Mouse (Mus musculus): ENCODE data around the gene Tjp1.

Tjp1 gene

DNA sequence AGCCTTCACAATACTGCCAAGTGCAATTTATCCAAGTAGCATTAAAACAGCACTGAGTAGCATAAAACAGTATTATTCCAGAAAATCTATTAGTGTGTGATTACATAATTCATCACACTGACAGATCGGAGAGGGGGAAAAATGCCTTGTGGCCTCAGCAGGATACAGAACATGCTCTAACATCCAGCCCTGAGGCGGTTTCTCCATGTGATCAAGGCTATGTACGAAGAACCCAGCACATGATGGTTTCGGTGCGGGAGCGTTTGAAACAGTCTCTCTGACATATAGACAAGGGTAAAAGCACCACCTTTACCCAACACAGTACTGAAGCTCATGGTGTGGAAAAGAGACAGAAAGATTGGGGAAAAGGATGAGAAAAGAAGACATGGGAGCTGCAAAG lies 38.4 kb downstream of the Tjp1 start:
- in situ Hi-C loops (cut with MboI), result no loop called here

GRCm38 (mm10) chr7:65486259-65486681 lies 41.3 kb downstream of the Tjp1 start:
- in situ Hi-C loops (cut with MboI), result no loop called here

- in situ Hi-C loops (cut with MboI), result no loop called here
Measured at GRCm38 (mm10) chr7:65484170-65484778, 43.3 kb downstream of the Tjp1 start.

GRCm38 (mm10) chr7:65482216-65482615 lies 45.4 kb downstream of the Tjp1 start:
- in situ Hi-C loops (cut with MboI), result no loop called here

DNA sequence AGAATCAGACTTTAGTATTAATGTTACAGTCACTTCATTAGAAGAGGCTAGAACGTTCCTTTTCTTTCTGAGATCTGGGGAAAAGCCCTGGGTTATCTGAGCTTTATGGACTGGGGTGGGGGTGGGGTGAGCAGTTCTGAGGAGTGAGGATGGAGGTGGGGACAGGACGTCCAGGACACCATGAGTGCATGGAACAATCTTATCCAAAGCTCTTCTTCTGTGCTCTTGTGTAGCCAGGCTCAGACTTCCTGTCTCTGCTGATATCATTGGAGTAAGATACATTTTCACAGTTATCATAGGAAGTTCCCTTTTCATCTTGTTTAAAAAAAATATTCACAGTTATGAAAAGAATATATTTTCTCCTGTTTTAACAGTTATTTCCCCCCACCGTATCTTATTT lies 55.5 kb downstream of the Tjp1 start:
- in situ Hi-C loops (cut with MboI), result no loop called here

- in situ Hi-C loops (cut with MboI), result no loop called here
Measured at GRCm38 (mm10) chr7:65471406-65471805, 56.2 kb downstream of the Tjp1 start.

DNA sequence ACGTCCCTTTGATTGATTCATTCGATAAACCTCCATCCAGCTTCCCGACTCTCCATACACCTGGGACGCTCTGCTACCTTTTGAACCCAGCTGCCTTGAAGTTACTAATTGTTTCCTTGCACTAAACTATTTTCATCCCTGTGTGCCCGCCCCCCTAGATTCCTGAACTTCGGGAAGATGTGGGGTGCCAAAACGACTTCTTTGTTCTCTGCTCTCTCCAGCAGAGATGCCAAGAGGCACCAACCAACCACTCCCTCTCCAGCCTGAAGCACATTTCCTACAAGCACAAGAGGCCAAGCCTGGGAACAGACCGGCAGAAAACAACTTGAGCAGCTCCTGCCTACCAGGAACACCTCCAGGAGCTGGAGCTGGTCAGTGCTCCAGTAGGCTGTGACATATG lies 57.4 kb downstream of the Tjp1 start:
- in situ Hi-C loops (cut with MboI), result no loop called here

- in situ Hi-C loops (cut with MboI), result no loop called here
Measured at GRCm38 (mm10) chr7:65469666-65470065, 57.9 kb downstream of the Tjp1 start.

DNA sequence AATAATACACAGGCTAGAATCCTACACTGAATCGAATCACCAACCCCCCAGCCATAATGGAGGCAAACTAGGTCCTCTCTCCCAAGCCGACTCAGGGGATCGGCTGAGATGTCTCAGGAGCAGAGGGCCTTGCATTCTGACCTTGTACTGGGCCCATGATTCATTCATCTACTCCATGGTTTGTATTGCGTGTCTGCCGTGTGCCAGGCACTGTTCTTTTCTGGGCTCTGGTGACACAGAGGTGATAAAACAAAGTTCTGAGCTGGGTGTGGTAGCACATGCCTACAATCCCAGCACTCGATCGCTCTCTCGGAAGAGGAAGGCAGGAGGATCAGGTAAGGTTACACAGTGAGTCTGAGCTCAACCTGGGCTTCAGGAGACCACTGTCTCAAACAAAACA lies 59.4 kb downstream of the Tjp1 start:
- in situ Hi-C loops (cut with MboI), result no loop called here

DNA sequence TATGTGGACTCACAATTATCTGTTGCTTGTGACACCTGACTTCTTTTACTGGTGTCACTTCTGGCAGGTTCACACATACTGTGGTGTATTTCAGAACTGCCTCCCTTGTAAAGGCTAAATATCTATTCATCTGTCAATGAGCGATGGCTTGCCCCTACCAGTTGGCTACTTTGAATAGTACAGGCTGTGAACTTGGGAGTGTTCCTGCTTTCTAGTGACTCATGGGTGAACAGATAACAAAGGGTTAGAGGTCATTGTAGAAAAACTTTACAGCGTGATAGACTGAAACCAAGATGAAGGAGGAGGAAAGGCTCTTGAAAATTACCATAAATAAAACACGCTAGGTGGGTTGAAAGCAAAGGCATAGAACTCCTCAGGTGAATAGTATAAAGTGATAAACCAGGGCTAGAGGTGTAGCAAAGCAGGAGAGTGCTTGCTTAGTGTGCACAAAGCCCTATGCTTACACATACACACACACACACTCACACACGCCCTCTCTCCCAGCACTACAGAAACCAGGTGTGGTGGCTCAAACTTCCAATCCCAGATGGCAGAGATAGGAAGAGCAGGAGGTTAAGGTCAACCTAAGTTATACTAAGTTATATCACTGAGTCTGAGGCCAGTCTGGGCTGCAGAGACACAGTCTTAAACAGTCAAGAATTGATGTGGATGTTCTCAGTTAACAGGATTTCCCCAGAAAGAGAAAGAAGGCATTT lies 60.1 kb downstream of the Tjp1 start:
- in situ Hi-C loops (cut with MboI), result no loop called here

DNA sequence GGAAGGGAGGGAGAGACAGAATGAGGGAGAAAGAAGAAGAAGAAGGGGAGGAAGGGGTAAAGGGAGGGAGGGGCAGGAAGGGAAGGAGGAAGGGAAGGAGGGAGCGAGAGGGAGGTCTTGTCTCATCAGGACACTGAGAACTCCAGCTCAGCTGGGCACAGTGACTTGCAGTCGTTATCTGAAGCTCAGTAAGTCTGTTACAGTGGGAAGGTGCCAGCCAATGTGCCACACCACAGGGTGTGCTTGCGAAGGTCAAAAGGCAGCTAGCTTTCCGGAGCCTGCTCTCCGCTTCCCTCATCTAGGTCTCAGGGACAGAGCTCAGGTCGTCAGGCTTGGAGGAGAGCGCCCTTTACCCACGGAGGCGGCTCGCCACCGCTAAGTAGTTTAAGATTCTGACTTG lies 61.4 kb downstream of the Tjp1 start:
- in situ Hi-C loops (cut with MboI), result no loop called here

DNA sequence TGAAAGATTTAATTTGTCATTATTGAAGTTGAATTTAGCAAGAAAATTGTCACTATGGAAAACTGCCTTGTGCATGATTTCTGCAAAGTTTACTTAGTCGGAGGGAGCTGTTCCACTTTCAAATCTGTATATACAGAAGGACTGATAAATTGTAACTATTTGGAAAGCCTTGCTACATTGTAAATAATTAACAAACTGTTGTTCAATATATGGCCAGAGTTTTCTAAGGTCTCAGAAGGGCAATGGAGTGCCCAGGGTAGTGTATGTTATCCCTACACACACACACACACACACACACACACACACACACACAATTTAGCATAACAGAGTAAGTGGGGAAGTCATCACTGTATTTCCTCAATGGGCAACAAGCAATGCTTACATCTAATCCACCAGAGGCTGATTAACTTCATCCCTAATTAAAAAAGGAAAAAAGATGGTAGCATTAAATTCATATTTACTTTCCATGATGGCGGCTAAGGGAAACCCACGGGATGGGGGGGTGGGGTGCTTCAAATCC lies 63.0 kb downstream of the Tjp1 start:
- in situ Hi-C loops (cut with MboI), result no loop called here

DNA sequence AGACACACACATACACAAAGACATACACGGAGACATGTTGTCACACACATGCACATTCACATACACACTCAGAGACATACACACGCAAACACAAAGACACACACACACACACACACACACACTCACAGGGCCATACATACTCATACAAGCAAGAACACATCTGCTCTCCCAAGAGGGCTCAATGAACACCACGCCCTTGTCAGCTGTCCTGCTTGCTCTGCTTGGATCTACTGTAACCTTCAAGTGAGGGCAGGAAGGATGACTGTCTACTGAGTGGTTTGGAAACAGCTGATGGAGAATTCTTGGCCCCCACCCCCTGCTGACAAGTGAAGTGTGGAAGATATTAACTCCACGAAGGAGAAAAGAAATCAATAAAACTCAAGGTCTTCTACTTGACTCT lies 64.1 kb downstream of the Tjp1 start:
- in situ Hi-C loops (cut with MboI), result no loop called here

DNA sequence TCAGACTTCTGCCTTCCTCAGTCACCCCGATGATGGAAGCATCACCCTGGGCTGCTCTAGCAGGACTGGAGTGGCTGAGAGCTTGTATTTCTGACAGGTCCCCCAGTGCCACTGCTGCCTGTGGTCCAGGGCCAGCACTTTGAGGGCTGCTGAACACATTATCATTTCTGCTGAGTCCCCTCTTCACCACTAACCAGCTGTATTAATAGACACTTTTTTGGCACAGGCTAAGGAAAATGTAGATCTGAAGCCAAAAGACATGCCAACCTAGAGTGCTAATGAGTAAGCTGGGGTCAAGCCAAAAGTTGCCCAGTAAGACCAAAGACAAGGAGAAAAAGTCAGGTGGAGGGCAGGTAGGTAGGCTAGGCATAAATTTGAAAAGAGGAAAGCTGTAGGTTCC lies 66.2 kb downstream of the Tjp1 start:
- in situ Hi-C loops (cut with MboI), result no loop called here

- in situ Hi-C loops (cut with MboI), result no loop called here
Measured at GRCm38 (mm10) chr7:65460196-65460595, 67.4 kb downstream of the Tjp1 start.

- in situ Hi-C loops (cut with MboI), result no loop called here
Measured at GRCm38 (mm10) chr7:65456031-65456430, 71.5 kb downstream of the Tjp1 start.

GRCm38 (mm10) chr7:65455208-65455607 lies 72.4 kb downstream of the Tjp1 start:
- in situ Hi-C loops (cut with MboI), result no loop called here

DNA sequence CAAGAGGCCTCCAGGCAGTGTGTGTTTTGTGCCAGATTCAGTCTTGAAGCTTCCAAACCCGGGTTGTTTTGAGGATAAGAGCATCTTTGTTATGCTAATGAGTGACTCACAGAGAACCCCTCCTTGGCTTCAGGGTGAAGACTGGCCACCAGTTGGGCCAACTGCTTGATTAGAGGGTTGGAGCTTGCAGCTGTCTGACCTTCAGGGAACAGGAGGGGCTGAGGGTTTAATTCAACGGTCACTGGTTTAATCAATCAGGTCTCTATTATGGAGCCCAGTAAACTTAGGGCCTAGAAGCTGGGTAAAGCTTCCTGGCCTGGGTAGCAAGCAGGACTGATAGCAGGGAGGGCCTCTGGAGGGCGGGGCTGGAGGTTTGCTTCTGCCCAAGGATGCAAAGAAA lies 73.3 kb downstream of the Tjp1 start:
- in situ Hi-C loops (cut with MboI), result no loop called here

DNA sequence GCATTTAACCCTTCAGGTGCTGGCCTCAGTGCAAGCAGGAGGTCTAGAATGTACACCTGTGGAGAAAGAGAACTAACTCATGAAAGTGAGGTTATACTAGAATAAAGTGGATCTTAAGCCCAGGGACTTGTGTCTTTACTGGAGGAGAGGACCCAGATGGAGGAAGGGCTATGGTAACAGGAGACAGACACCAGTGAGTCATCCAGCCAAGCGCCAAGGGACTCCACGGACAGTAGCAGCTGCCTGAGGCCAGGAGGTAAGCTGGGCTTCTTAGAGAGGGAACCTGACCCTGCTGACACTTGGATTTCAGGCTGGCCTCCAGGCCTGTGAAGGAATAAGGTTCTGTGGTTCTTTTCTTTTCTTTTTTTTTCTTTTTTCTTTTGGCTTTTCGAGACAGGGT lies 75.3 kb downstream of the Tjp1 start:
- in situ Hi-C loops (cut with MboI), result no loop called here

- in situ Hi-C loops (cut with MboI), result no loop called here
Measured at GRCm38 (mm10) chr7:65450158-65450557, 77.4 kb downstream of the Tjp1 start.

DNA sequence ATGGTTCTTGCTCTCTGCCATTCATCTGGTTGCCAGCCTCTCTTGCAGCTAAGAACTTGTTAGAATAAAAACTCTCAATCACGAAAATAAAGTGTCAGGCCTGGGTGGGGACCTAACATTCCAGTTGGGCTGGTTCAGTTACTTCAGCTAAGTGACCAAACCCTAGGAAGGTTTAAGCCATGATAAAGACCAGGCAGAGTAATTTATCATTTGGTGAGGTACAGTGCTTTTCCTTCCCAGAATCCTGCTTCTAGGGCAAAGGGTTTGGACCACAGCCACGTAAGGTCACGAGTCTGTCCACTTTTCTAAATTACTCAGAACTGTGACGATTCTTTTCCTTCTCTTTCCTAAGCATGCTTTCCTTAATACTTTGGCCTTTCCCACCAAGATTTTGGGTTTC lies 86.1 kb downstream of the Tjp1 start:
- in situ Hi-C loops (cut with MboI), result no loop called here

DNA sequence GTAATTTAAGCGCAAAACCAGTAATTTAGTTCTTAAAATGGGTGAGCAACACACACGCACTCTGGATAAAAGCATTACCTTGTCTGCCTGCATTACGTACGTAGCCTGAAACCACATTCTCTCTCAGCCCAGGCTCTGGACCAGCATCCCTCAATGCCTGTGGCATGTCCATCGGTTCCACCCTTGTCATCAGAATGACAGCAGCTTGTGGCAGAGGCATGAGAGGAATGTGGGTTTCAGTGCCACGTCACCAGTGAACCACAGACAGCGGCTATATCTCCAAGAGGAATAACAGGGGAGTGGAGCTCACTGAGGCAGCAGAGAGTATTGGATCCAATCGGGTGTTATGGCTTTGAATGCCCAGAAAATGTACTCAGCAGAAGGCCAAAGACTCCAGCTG lies 88.1 kb downstream of the Tjp1 start:
- in situ Hi-C loops (cut with MboI), result no loop called here

- in situ Hi-C loops (cut with MboI), result no loop called here
Measured at GRCm38 (mm10) chr7:65438146-65438545, 89.4 kb downstream of the Tjp1 start.

GRCm38 (mm10) chr7:65436921-65437320 lies 90.7 kb downstream of the Tjp1 start:
- in situ Hi-C loops (cut with MboI), result no loop called here
